Mouse (Mus musculus) stomach, embryonic 16.5 days (tissue): ENCODE data around the gene H2-T22. TPM values are rescaled to one million over a fixed set of nuclear protein-coding genes. Genes with fewer than 3 reads are reported as not detected.
"Not testable (repeated sequence)": the region's sequence is repeated elsewhere in the genome, so short reads cannot be mapped to it uniquely, and the experiment has no call there.

Source experiments
- ATAC-seq: fragments of 200-750 bp; cut with Nextera tagmentation; 2 replicates; pipeline ENCODE4 v1.8.0; 2017; ENCODE audit warnings: moderate number of reproducible peaks, moderate TSS enrichment; ENCODE audit not compliant: insufficient read depth, low FRiP score
- H3K27ac ChIP-seq: fragments of 300-500 bp; sonication (generic); 2 replicates; pipeline ENCODE4 v1.5.1; 2014; ENCODE audit warnings: low read length
- H3K27me3 ChIP-seq: fragments of 300-500 bp; sonication (generic); 2 replicates; pipeline ENCODE4 v1.6.1; 2014; ENCODE audit warnings: low read length, control low read depth, mixed read lengths; ENCODE audit not compliant: control insufficient read depth, insufficient read depth
- H3K36me3 ChIP-seq: fragments of 300-500 bp; sonication (generic); 2 replicates; pipeline ENCODE4 v1.6.1; 2014; ENCODE audit warnings: low read length; ENCODE audit not compliant: control insufficient read depth, insufficient read depth
- H3K4me1 ChIP-seq: fragments of 300-500 bp; sonication (generic); 2 replicates; pipeline ENCODE4 v1.6.1; 2014; ENCODE audit warnings: low read length, control low read depth, mixed read lengths; ENCODE audit not compliant: control insufficient read depth, insufficient read depth
- H3K4me2 ChIP-seq: fragments of 300-500 bp; sonication (generic); 2 replicates; pipeline ENCODE4 v1.6.1; 2014; ENCODE audit warnings: low read depth, low read length, mixed read lengths
- H3K4me3 ChIP-seq: fragments of 300-500 bp; sonication (generic); replicated peaks from 2 replicates; pipeline ENCODE4 v1.5.1; 2014; ENCODE audit warnings: mild to moderate bottlenecking, low read length
- H3K9ac ChIP-seq: fragments of 300-500 bp; sonication (generic); 2 replicates; pipeline ENCODE4 v1.6.1; 2014; ENCODE audit warnings: low read length
- H3K9me3 ChIP-seq: fragments of 300-500 bp; sonication (generic); replicated peaks from 2 replicates; pipeline ENCODE4 v1.6.1; 2016; ENCODE audit warnings: low read length, control low read depth; ENCODE audit not compliant: control insufficient read depth
- WGBS: fragments of 180-500 bp; shearing (Covaris S2); extraction: QIAGEN DNeasy Blood & Tissue Kit; methylation state at CpG from one replicate; pipeline ENCODE4 v1.1.7; 2014; 5-methylcytosine and 5-hydroxymethylcytosine counted together
- polyA plus RNA-seq: library from polyadenylated mRNA; unstranded; fragments of >200 nt; fragmentation: Nextera tagmentation; extraction: Ambion mirVana; gene quantifications from 2 replicates; pipeline ENCODE4 v1.2.1, GENCODE M21; 2015

The H2-T22 gene
- polyA plus RNA-seq, result 19.9 and 23.5 TPM in 2 replicates

- peak within 1 kb of the TSS; percentile 71 for H3K9ac ChIP-seq
- not testable (repeated sequence) for H3K4me1 ChIP-seq, H3K36me3 ChIP-seq, H3K9me3 ChIP-seq, H3K27me3 ChIP-seq
- peak within 1 kb of the TSS; percentile 51 for H3K4me3 ChIP-seq
- H3K27ac ChIP-seq, result peak within 1 kb of the TSS; percentile 60
- under 1% methylated on average over 12 of the region's 12 CpGs for WGBS
- peak; percentile 97 for ATAC-seq
- peak within 1 kb of the TSS; percentile 77 for H3K4me2 ChIP-seq
Observed at GRCm38 (mm10) chr17:36042610-36043169, at the start of gene H2-T22, which contains the start of gene Gm6034. TSS of gene H2-T22 (minus strand) at chr17:36042747. TSS of gene Gm6034 (plus strand) at chr17:36042961.

- H3K4me1 ChIP-seq, H3K4me3 ChIP-seq, H3K27me3 ChIP-seq, ATAC-seq, H3K36me3 ChIP-seq, H3K4me2 ChIP-seq, H3K9ac ChIP-seq, H3K9me3 ChIP-seq, H3K27ac ChIP-seq: not testable (repeated sequence)
- WGBS, result no CpG with 5 or more reads among the region's 2 CpGs
Observed at GRCm38 (mm10) chr17:36091933-36092332, 49.4 kb upstream of the H2-T22 start.

- H3K4me1 ChIP-seq, H3K27me3 ChIP-seq, H3K27ac ChIP-seq, H3K4me2 ChIP-seq, H3K4me3 ChIP-seq, H3K9me3 ChIP-seq, H3K36me3 ChIP-seq, ATAC-seq, H3K9ac ChIP-seq: not testable (repeated sequence)
- WGBS, result 48% methylated on average over 1 of the region's 1 CpGs
Observed at GRCm38 (mm10) chr17:36085976-36086375, 43.4 kb upstream of the H2-T22 start.

- H3K9me3 ChIP-seq, result no peaks in the 10 kb centered on the region
- peak overlapping the region; percentile 99 for H3K4me2 ChIP-seq
- no peaks in the 10 kb centered on the region for H3K36me3 ChIP-seq
- H3K27me3 ChIP-seq, result peaks cover 7% of the 10 kb centered on the region; the same call in 1 of the 2 replicates
- H3K4me1 ChIP-seq, result no peaks in the 10 kb centered on the region; the same call in 1 of the 2 replicates
- no peak overlapping the region for H3K27ac ChIP-seq
- peak; percentile 50; the same call in 1 of the 2 replicates for ATAC-seq
- under 1% methylated on average over 41 of the region's 42 CpGs for WGBS
- H3K9ac ChIP-seq, result peak overlapping the region; percentile 63
- H3K4me3 ChIP-seq, result peak overlapping the region; percentile 60
Observed at GRCm38 (mm10) chr17:36083870-36084451, 41.4 kb upstream of the H2-T22 start.

- peak overlapping the region; percentile 99 for H3K4me2 ChIP-seq
- peaks cover 7% of the 10 kb centered on the region; the same call in 1 of the 2 replicates for H3K27me3 ChIP-seq
- H3K4me1 ChIP-seq, result no peaks in the 10 kb centered on the region; the same call in 1 of the 2 replicates
- WGBS, result 2% methylated on average over 46 of the region's 46 CpGs
- H3K9me3 ChIP-seq, result no peaks in the 10 kb centered on the region
- ATAC-seq, result peak; percentile 77
- peak overlapping the region; percentile 60 for H3K4me3 ChIP-seq
- H3K9ac ChIP-seq, result peak overlapping the region; percentile 63
- no peaks in the 10 kb centered on the region for H3K36me3 ChIP-seq
- H3K27ac ChIP-seq, result no peak overlapping the region
Observed at GRCm38 (mm10) chr17:36083266-36083869, 40.8 kb upstream of the H2-T22 start.

- not testable (repeated sequence) for H3K4me1 ChIP-seq, H3K36me3 ChIP-seq, H3K27ac ChIP-seq, ATAC-seq, H3K27me3 ChIP-seq, H3K9me3 ChIP-seq, H3K9ac ChIP-seq
- peak overlapping the region; percentile 60 for H3K4me3 ChIP-seq
- peak overlapping the region; percentile 99 for H3K4me2 ChIP-seq
- 37% methylated on average over 4 of the region's 6 CpGs for WGBS
Observed at GRCm38 (mm10) chr17:36082519-36083232, 40.1 kb upstream of the H2-T22 start.

- H3K27ac ChIP-seq, H3K27me3 ChIP-seq, H3K4me1 ChIP-seq, H3K9me3 ChIP-seq, H3K9ac ChIP-seq, H3K4me3 ChIP-seq, ATAC-seq, H3K4me2 ChIP-seq, H3K36me3 ChIP-seq: not testable (repeated sequence)
Observed at GRCm38 (mm10) chr17:36081901-36082300, 39.4 kb upstream of the H2-T22 start.

GRCm38 (mm10) chr17:36060829-36061228 is 18.3 kb upstream of the H2-T22 start:
- WGBS, result 28% methylated on average over 2 of the region's 2 CpGs
- Histone ChIP-seq H3K27ac (no peak overlapping the region), H3K36me3 (no peaks in the 10 kb centered on the region), H3K9ac (no peak overlapping the region), H3K27me3 (no peaks in the 10 kb centered on the region), H3K4me3 (no peak overlapping the region), H3K9me3 (no peaks in the 10 kb centered on the region), H3K4me2 (no peak overlapping the region), H3K4me1 (no peaks in the 10 kb centered on the region)
- ATAC-seq, result no peak

GRCm38 (mm10) chr17:36058362-36058761 is 15.8 kb upstream of the H2-T22 start, which contains the start of gene Gm11127:
TSS of gene Gm11127 (minus strand) at chr17:36058371.
- not testable (repeated sequence) for H3K4me2 ChIP-seq, H3K9me3 ChIP-seq, H3K27me3 ChIP-seq, H3K4me3 ChIP-seq, H3K9ac ChIP-seq, H3K27ac ChIP-seq, H3K36me3 ChIP-seq, H3K4me1 ChIP-seq
- 56% methylated on average over 1 of the region's 1 CpGs for WGBS
- peak; percentile 76 for ATAC-seq
